35 mouse cellular contexts compared by ENCODE assay signal in the genomic region with DNA sequence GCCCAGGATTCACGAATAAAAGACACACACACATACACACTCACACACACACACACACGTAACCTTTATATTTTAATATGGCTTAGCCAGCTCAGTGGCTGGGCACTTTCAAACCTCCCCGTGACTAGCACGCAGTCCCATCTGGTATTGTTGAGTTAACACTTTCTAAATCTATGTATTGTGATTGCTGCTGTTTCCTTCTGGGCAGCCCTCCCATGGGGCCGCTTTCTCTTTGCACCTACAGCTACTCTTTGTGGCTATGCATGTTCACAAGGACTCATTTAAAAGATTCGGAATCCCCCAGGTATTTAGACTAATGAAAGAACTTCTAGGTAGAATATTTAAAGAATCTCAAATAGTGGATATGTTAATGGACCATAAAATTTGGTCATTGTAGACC.
"Had no signal": no experiment of that assay in that cellular context is flagged by ENCODE, and none has a peak within 500 bp of the region (broad histone marks: within the 10 kb centered on the region; RNA-seq: fewer than 3 reads in every experiment).

No protein-coding gene starts in this region.

- H3K4me2 ChIP-seq: heart, embryonic 11.5 days; heart, embryonic 12.5 days; heart, embryonic 13.5 days; heart, embryonic 15.5 days; hindbrain, embryonic 12.5 days; hindbrain, embryonic 13.5 days; hindbrain, embryonic 14.5 days; hindbrain, embryonic 15.5 days; intestine, embryonic 15.5 days; kidney, embryonic 15.5 days had no signal

- ATAC-seq: hindbrain, embryonic 16.5 days; hindbrain, postnatal 0 days; inflammation-experienced regulatory T-cells, adult 6 months; intestine, embryonic 15.5 days; intestine, embryonic 16.5 days; intestine, postnatal 0 days had no signal

- H3K9me3 ChIP-seq: heart, embryonic 10.5 days; heart, embryonic 12.5 days; heart, embryonic 13.5 days; heart, embryonic 15.5 days; hindbrain, embryonic 10.5 days; hindbrain, embryonic 12.5 days; hindbrain, embryonic 13.5 days; hindbrain, embryonic 15.5 days; intestine, embryonic 15.5 days; kidney, embryonic 15.5 days had no signal

- DNase-seq: heart, postnatal 10 days; heart, postnatal 14 days; heart, postnatal 36 days; heart, postnatal 4 days; kidney, adult 11 months; kidney, adult 18-20 months; kidney, adult 2 months; kidney, adult 8-10 months; kidney, adult 9 months; kidney, postnatal 10 days; kidney, postnatal 14 days; kidney, postnatal 25 days; kidney, postnatal 36 days; kidney, postnatal 4 days; layer of hippocampus, adult 9-11 months; layer of hippocampus, postnatal 36 days had no signal

- H3K4me1 ChIP-seq: heart, embryonic 15.5 days; hindbrain, embryonic 10.5 days; hindbrain, embryonic 12.5 days; hindbrain, embryonic 13.5 days; hindbrain, embryonic 15.5 days; intestine, embryonic 15.5 days; kidney, embryonic 15.5 days had no signal

- H3K27ac ChIP-seq: heart, embryonic 10.5 days; heart, embryonic 13.5 days; heart, embryonic 15.5 days; hindbrain, embryonic 10.5 days; hindbrain, embryonic 12.5 days; hindbrain, embryonic 13.5 days; hindbrain, embryonic 14.5 days; hindbrain, embryonic 15.5 days; hindbrain, postnatal 0 days; intestine, embryonic 15.5 days; kidney, embryonic 15.5 days; kidney, postnatal 0 days; layer of hippocampus, adult 2 months had no signal

- H3K36me3 ChIP-seq: hindbrain, embryonic 15.5 days; intestine, embryonic 15.5 days had no signal

- H3K9ac ChIP-seq: heart, embryonic 12.5 days; heart, embryonic 13.5 days; heart, embryonic 15.5 days; hindbrain, embryonic 12.5 days; hindbrain, embryonic 13.5 days; hindbrain, embryonic 14.5 days; hindbrain, embryonic 15.5 days; intestine, embryonic 15.5 days; kidney, embryonic 15.5 days had no signal

- H3K27me3 ChIP-seq: heart, embryonic 12.5 days; heart, embryonic 13.5 days; heart, embryonic 15.5 days; hindbrain, embryonic 12.5 days; hindbrain, embryonic 13.5 days; hindbrain, embryonic 15.5 days; intestine, embryonic 15.5 days; kidney, embryonic 15.5 days had no signal

- H3K4me3 ChIP-seq: heart, embryonic 10.5 days; heart, embryonic 12.5 days; heart, embryonic 13.5 days; heart, embryonic 15.5 days; hindbrain, embryonic 10.5 days; hindbrain, embryonic 12.5 days; hindbrain, embryonic 13.5 days; hindbrain, embryonic 15.5 days; intestine, embryonic 15.5 days; kidney, embryonic 15.5 days; layer of hippocampus, adult 2 months had no signal
